Mouse (Mus musculus) WW6 (cell line): ENCODE data around the gene Ephx1.
A peak's percentile ranks its signal among the peaks of the same experiment; 100 is the strongest.
"Not testable (repeated sequence)": the region's sequence is repeated elsewhere in the genome, so short reads cannot be mapped to it uniquely, and the experiment has no call there.

ENCODE experiments used
- DNase-seq: peaks from one replicate; pipeline ENCODE4 v3.0.0-alpha.2; 2013; ENCODE audit warnings: low read depth, low spot score

Gene Ephx1

GRCm38 (mm10) chr1:180974126-180974746 lies 46.5 kb downstream of the Ephx1 start:
- peak; percentile 49 for DNase-seq

- DNase-seq = no peak
These were observed 47.8 kb downstream of the Ephx1 start for GRCm38 (mm10) chr1:180972941-180973340.

GRCm38 (mm10) chr1:180967261-180967660 lies 53.4 kb downstream of the Ephx1 start:
- DNase-seq = no peak

GRCm38 (mm10) chr1:180966542-180966941 lies 54.2 kb downstream of the Ephx1 start:
- DNase-seq = no peak

GRCm38 (mm10) chr1:180965786-180966185 lies 54.9 kb downstream of the Ephx1 start:
- no peak for DNase-seq

GRCm38 (mm10) chr1:180958797-180959196 lies 61.9 kb downstream of the Ephx1 start:
- no peak for DNase-seq

- DNase-seq = no peak
These were observed 62.7 kb downstream of the Ephx1 start for GRCm38 (mm10) chr1:180957989-180958388.

GRCm38 (mm10) chr1:180956973-180957381 lies 63.7 kb downstream of the Ephx1 start:
- DNase-seq = no peak

- no peak for DNase-seq
These were observed 64.3 kb downstream of the Ephx1 start for GRCm38 (mm10) chr1:180956401-180956800.

GRCm38 (mm10) chr1:180952808-180953207 lies 67.9 kb downstream of the Ephx1 start:
- no peak for DNase-seq

GRCm38 (mm10) chr1:180952085-180952746 lies 68.5 kb downstream of the Ephx1 start:
- no peak for DNase-seq

- no peak for DNase-seq
These were observed 74.3 kb downstream of the Ephx1 start for GRCm38 (mm10) chr1:180946448-180946847.

GRCm38 (mm10) chr1:180945001-180945980 lies 75.4 kb downstream of the Ephx1 start:
- no peak for DNase-seq

GRCm38 (mm10) chr1:180944553-180944952 lies 76.2 kb downstream of the Ephx1 start:
- DNase-seq = no peak

GRCm38 (mm10) chr1:180943896-180944295 lies 76.8 kb downstream of the Ephx1 start:
- DNase-seq = no peak

GRCm38 (mm10) chr1:180943032-180943644 lies 77.6 kb downstream of the Ephx1 start:
- no peak for DNase-seq

GRCm38 (mm10) chr1:180942166-180943031 lies 78.3 kb downstream of the Ephx1 start, which contains the start of gene Tmem63a:
Tmem63a (plus strand) TSS chr1:180942344.
- DNase-seq = no peak

- DNase-seq = no peak
These were observed 79.0 kb downstream of the Ephx1 start for GRCm38 (mm10) chr1:180941726-180942125.

- DNase-seq = no peak
These were observed 79.8 kb downstream of the Ephx1 start for GRCm38 (mm10) chr1:180940776-180941460.

- DNase-seq = not testable (repeated sequence)
These were observed 81.9 kb downstream of the Ephx1 start for GRCm38 (mm10) chr1:180938781-180939180.
